Mouse (Mus musculus) layer of hippocampus, adult 11-12 months (tissue): ENCODE results near the gene Ano10.
A peak's percentile ranks its signal among the peaks of the same experiment; 100 is the strongest.

ENCODE experiments used
- DNase-seq: peaks from one replicate; pipeline ENCODE4 v3.0.0; 2022; ENCODE audit warnings: low spot score

Ano10 gene

GRCm38 (mm10) chr9:122290192-122290591 is 4.0 kb downstream of the Ano10 start:
- DNase-seq = no peak

- DNase-seq = no peak
These were observed 5.8 kb downstream of the Ano10 start for GRCm38 (mm10) chr9:122288416-122288815.

DNA sequence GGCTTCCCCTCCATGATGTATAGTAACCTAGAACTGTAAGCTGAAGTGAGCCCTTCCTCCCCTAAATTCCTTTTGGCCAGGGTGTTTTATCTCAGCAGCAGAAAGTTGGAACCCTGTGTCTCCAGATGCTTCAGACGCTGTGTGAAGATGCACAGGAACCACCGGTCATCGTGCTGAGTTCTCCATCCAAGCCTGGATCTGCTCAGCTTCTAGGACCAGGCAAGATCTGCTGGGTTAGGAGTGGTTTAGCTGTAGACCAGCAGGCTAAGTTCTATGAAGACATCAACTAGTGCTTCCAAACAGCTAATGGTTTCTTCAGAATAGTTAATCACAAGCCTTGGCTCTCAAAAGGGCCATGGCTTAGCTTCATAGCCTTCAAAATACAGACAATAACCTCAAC is 6.7 kb downstream of the Ano10 start:
- no peak for DNase-seq

DNA sequence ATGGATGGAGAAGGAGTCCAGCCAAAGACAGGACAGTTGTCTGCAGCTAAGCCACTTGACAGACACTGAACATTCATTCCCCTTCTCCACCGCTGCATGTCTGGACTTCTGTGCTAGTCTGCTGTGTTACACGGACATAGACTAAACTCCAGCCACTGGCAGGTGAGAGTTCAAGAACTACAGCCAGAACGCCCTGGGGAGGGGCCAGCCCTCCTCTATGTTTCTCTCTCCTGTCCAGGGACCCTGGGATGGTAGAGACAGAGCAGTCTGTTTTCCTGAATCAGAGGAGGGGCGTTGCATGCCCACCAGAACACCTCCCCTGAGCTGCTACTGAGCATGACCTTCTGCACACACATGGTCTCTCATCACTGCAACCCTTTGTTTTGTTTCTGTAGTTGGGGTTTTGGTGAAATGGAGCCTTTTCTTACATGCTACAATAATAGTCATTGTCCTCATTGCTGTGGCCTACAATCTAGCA is 8.4 kb downstream of the Ano10 start:
- DNase-seq = no peak

DNA sequence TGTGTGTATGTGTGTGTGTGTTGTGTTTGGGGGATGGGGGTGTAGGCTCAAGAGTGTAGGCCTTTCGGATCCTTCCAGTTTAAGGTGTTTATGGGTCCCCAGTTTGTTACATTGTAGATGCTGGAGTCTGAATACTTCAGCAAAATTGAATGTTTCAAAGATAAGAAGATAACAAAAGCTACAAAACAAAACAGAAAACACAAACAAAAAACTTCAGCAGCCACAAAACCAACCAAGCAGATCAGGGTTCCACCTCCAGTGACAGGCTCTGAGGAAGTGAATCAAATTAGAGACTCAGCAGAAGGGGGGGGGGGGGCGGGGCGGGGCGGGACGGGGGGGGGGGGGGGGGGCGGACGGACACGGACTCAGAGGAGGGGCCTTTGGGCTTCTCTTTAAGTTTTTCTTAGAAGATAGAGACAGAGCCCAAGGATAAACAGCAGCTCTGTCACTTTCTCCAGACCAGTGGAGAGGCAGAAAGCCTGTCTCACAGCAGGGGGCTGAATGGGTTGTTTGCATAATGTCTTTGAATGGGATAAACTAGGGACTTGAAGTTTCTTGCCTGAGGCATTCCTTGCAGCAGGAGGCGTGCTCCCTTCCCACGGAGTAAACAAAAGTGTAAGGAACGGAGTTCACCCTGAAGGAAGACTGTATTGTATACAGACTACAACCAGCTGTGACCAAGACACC is 8.9 kb downstream of the Ano10 start:
- DNase-seq = no peak

DNA sequence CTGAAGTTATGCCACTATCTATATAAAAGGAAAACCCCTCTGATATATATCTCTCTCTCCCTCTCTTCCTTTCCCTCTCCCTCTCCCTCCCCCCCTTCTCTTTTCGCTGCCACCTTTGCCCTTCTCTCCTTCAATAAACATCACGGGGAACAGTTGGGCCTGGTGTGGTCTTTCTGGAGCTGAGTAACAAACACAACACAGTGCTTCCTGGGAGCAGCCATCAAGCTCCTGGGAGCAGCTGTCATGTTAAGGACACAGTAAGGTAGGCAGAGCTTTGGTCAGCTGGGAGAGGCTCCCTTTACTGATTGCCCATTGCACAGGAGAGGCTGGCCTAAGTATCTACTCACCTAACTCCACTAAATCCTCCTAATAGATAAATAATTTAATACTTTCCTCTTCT is 9.5 kb downstream of the Ano10 start:
- no peak for DNase-seq

DNA sequence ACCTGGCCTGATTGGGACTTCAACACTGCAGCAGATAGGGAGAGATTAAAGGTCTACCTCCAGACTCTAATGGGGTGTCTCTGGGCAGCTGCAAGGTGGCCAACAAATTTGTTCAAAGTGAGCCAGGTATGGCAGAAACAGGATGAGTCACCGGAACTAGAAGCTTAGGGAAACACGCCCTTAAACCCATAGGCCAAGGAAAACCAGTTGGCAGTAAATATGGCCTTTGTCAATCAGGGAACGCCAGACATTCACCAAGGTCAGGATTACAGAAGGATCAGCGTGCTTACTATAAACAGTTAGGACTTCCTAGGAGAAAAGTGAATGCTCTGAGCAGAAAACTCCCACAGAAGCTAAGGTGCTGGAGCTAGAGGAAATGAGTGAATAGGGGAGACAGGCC is 13.2 kb downstream of the Ano10 start:
- DNase-seq = no peak

DNA sequence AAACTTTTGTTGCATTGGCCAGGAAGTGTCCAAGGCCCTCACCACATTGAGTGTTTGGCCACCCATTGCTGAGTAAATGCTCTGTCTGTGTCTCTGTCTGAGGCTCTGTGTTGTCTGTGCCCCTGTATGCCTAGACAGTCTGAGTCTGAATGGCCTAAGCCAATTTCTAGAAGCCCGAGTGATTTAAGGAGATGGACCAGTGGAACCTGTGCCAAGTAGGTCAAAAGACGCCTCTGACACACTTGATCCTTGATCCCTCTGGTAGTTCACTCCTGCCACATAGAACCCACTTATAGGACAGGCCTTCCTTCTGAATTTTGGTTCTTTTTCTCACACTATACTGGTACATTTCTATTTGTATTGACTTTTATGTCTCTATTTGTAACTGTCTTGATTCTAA is 17.6 kb downstream of the Ano10 start:
- no peak for DNase-seq

- DNase-seq = no peak
These were observed 18.1 kb downstream of the Ano10 start for GRCm38 (mm10) chr9:122276134-122276533.

GRCm38 (mm10) chr9:122274346-122274745 is 19.9 kb downstream of the Ano10 start:
- DNase-seq = no peak

DNA sequence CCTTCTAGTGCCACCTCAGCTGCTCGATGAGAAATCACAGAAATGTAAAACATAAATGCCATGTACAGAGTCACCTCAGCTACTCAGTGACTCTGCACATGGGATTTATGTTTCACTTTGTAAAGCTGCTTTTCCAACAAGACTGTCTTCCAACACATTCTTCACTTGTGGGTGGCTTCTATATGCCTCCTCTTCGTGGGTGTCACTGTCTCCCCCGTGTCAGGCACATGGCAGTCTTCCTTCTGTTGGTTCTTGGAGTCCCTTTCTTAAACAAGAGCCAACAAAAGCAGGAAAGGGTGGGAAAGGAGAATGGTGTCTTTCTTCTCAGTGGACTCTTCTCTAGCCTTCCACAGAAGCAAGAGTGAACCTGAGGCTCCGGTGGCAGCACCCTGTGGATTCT is 20.3 kb downstream of the Ano10 start:
- DNase-seq = no peak

GRCm38 (mm10) chr9:122271866-122272265 is 22.4 kb downstream of the Ano10 start:
- no peak for DNase-seq

- no peak for DNase-seq
These were observed 22.9 kb downstream of the Ano10 start for GRCm38 (mm10) chr9:122271318-122271717.

GRCm38 (mm10) chr9:122270913-122271312 is 23.3 kb downstream of the Ano10 start:
- DNase-seq = no peak

DNA sequence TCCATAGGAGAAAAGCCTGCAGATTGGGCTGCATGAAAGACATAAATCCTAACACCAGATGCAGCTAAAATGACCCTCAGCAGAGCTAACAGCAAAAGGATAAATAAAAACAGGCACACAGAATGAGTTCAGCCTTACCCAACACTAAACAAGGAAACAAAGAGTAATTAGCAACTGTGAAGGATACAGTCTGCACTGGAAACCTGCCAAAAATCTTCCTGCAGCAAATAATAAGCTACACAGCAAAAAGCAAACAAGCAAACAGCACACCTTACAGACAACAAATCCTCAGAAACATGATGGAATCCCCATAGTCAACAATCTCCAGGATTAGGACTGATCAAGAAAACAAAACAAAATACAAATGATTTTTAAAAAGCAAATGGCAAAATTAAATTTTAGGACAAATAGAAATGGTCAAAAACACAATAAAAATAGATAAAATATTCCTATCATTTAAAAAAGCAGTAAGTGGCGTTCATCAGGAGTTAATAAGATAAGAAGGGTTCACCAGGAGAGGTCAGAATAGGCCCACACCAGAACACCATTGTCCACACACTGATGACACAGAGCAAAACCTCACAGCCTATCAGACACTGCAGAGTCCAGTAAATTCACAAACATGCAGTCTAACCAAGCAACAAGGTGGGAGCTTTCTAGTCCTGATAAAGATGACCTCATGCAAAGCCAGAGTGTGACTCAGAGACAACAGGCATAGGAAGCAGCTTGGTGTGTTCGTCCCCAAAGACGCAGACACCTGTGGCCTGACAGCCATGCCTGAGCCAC is 24.8 kb downstream of the Ano10 start:
- no peak for DNase-seq

DNA sequence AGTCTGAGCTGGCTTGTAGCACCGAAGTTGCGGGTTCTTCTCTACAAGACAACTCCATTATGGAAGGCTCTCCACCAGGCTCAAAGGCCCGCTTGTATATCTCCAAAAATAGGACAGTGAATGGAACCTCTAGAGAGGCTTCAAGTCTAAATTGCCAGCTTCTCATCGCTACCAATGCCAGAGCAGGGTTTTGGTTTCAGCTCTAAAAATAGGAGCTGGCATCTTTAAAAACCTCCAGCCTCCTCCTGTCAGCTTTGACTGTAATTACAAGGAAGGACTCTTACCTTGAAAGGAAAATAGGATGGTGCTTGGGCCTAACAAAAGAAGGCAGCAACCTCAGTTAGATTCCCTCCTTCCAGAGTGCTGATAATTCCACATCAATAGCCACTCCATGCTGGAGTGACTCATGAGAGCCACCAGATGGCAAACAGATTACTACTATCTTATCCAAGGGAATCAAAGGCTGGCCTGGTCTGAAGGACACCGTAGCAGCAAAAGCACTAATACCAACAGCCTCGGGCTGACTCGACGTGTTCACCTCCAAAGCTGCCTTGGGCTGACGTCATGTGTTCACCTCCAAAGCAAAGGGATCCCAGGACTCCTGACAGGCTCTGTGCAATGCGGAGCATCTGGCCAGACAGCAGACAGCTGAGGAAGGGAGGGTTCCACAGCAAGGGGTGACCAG is 28.6 kb downstream of the Ano10 start:
- DNase-seq = no peak

DNA sequence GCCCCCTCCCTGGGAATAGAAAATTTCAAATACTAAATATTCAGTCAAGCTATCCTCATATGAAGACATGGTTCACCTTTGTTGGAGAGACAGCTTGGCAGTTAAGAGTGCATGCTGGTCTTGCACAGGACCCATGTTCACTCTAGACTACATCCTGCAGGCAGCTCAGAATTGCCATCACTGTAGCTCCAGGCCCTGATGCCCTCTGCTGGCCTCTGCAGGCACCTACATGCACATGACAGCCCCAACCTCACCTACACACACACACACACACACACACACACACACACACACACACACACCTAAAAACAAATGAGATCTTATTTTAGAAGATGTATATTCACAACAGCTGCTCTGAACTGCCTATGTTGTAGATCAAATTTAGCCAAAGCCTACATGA is 31.1 kb downstream of the Ano10 start:
- DNase-seq = no peak

DNA sequence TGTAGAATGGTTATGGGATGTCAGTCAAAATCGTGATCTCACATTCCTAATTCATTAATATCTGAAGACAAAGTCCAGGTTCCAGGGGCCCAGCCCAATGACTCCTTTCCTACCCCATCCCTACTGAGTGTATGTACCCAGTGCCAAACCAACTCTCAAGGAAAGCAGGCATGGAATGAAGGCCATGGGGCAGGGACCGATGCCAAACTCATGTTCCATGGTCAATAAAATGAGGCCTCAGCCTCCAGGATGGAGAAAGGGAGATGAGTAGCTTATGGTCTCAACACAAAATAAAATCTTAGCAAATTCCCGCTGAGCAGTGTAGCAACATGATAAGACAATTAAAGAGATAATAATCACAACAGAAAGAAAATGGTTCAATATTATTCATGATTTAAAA is 39.8 kb downstream of the Ano10 start:
- no peak for DNase-seq

DNA sequence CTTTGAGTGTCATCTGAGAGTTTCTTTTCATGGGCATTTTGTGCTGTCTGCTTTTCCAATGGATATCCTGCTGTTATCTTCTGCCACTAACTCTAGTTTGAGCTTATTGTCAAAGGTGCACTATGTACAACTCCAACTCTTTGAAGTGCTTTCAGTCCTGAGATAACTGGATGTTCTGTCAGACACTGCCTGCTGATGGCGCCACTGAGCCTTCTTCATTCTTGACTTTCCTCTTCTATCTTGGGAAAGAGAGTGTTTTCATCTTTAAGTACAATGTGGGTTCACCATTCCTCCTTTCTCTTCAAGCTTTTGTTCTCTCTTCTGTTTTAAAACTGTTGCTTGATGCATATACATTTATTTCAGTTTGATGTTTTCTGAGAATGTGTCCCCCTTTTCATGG is 42.1 kb downstream of the Ano10 start:
- DNase-seq = no peak

- peak; percentile 35 for DNase-seq
These were observed 46.1 kb downstream of the Ano10 start for GRCm38 (mm10) chr9:122248168-122248567.

- peak; percentile 91 for DNase-seq
These were observed 46.7 kb downstream of the Ano10 start for GRCm38 (mm10) chr9:122247430-122248027.

GRCm38 (mm10) chr9:122245879-122246278 is 48.3 kb downstream of the Ano10 start:
- DNase-seq = no peak

GRCm38 (mm10) chr9:122245471-122245870 is 48.8 kb downstream of the Ano10 start:
- DNase-seq = no peak
